Mouse (Mus musculus) G1E (cell line): Measurements from ENCODE around the gene Uap1. TPM values are rescaled to one million over a fixed set of nuclear protein-coding genes. Genes with fewer than 3 reads are reported as not detected.

ENCODE experiments used
- ATAC-seq: 2 replicates; pipeline ENCODE4 v1.8.0; 2016; ENCODE audit warnings: mild to moderate bottlenecking; ENCODE audit not compliant: insufficient number of reproducible peaks, poor library complexity, low FRiP score, severe bottlenecking; ENCODE audit errors: extremely low read depth
- DNase-seq: peaks from one replicate; pipeline ENCODE4 v3.0.0; 2012; ENCODE audit warnings: low spot score
- H3K27me3 ChIP-seq: 2 replicates; pipeline ENCODE4 v1.6.1; 2012; ENCODE audit warnings: mild to moderate bottlenecking, low read length, inconsistent platforms; ENCODE audit not compliant: insufficient read depth
- H3K36me3 ChIP-seq: replicated peaks from 2 replicates; pipeline ENCODE3; 2012; ENCODE audit warnings: mild to moderate bottlenecking, inconsistent platforms
- H3K4me1 ChIP-seq: 2 replicates; pipeline ENCODE4 v1.6.1; 2012; ENCODE audit warnings: low read depth, low read length, inconsistent platforms, mixed read lengths; ENCODE audit not compliant: insufficient read depth
- H3K4me3 ChIP-seq: 2 replicates; pipeline ENCODE4 v1.5.1; 2012; ENCODE audit warnings: low read depth, mild to moderate bottlenecking, inconsistent platforms, low read length, moderate library complexity, mixed read lengths
- H3K9me3 ChIP-seq: replicated peaks from 2 replicates; pipeline ENCODE4 v1.6.1; 2012; ENCODE audit warnings: inconsistent platforms
- CTCF ChIP-seq: IDR thresholded peaks from 2 replicates; pipeline ENCODE4 v1.5.1; 2012; ENCODE audit warnings: low read depth, low read length, inconsistent platforms, mixed read lengths
- GATA1 ChIP-seq: IDR thresholded peaks from 2 replicates; pipeline ENCODE4 v1.6.1; 2012; ENCODE audit warnings: borderline replicate concordance, low read length, inconsistent platforms, mixed read lengths
- GATA2 ChIP-seq: IDR thresholded peaks from 2 replicates; pipeline ENCODE4 v1.6.1; 2012; ENCODE audit warnings: low read depth, low read length, inconsistent platforms, borderline replicate concordance
- POLR2AphosphoS5 ChIP-seq: IDR thresholded peaks from 2 replicates; pipeline ENCODE4 v1.6.1; 2012; ENCODE audit warnings: low read depth, low read length, inconsistent platforms; ENCODE audit not compliant: insufficient replicate concordance
- TAL1 ChIP-seq: conservative IDR thresholded peaks from 2 replicates; pipeline ENCODE4 v1.6.1; 2012; ENCODE audit warnings: low read depth, low read length, inconsistent platforms, mixed read lengths
- polyA plus RNA-seq: library from polyadenylated mRNA; stranded (reverse); fragments of >175 nt; gene quantifications from 2 replicates; pipeline ENCODE4 v1.2.3, GENCODE M21; 2012
- total RNA-seq, 2 experiments: library from RNA; stranded (forward) in 1 of 2; stranded (reverse) in 1 of 2; fragments of 200-1000 nt in 1 of 2; fragments of >200 nt in 1 of 2; fragmentation: Nextera tagmentation in 1 of 2; gene quantifications; 2 replicates each; pipeline ENCODE4 v1.2.3; 2014 to 2017

Uap1 gene
- total and polyA plus RNA-seq, 3 experiments = 24.1 to 530 (median 171) TPM

GRCm38 (mm10) chr1:170173991-170174813, 555 bp downstream of the Uap1 start:
- no peak for TF ChIP-seq POLR2AphosphoS5
- TF ChIP-seq CTCF = no peak
- TF ChIP-seq TAL1 = no peak
- TF ChIP-seq GATA1 = no peak
- no peak for TF ChIP-seq GATA2

GRCm38 (mm10) chr1:170167781-170168180, 7.0 kb downstream of the Uap1 start:
- ATAC-seq = peak; percentile 80
- Histone ChIP-seq H3K4me1 (peaks cover 82% of the 10 kb centered on the region), H3K27me3 (no peaks in the 10 kb centered on the region), H3K4me3 (no peak overlapping the region), H3K9me3 (no peaks in the 10 kb centered on the region), H3K36me3 (peaks cover 73% of the 10 kb centered on the region)
- TF ChIP-seq GATA2 (no peak), CTCF (no peak), POLR2AphosphoS5 (no peak), GATA1 (no peak), TAL1 (0 out of 2 replicates have a peak, but pooled peaks have one; percentile 12)
- DNase-seq = peak; percentile 11

More at GRCm38 (mm10) chr1:170173991-170174813, 555 bp downstream of the Uap1 start:
- Histone ChIP-seq H3K27me3 (no peaks in the 10 kb centered on the region), H3K4me3 (peak overlapping the region; percentile 83), H3K36me3 (peaks cover 32% of the 10 kb centered on the region), H3K4me1 (peaks cover 61% of the 10 kb centered on the region), H3K9me3 (no peaks in the 10 kb centered on the region)
- no peak for DNase-seq
- no peak for ATAC-seq

- H3K27me3 ChIP-seq = no peaks in the 10 kb centered on the region
- peaks cover 74% of the 10 kb centered on the region for H3K36me3 ChIP-seq
- ATAC-seq (no peak), DNase-seq (no peak)
- TF ChIP-seq TAL1 = no peak
- no peak for TF ChIP-seq CTCF
- no peak for TF ChIP-seq GATA2
- TF ChIP-seq POLR2AphosphoS5 = no peak
- no peak for TF ChIP-seq GATA1
- H3K4me1 ChIP-seq = peaks cover 72% of the 10 kb centered on the region
- H3K9me3 ChIP-seq = no peaks in the 10 kb centered on the region
- no peak overlapping the region for H3K4me3 ChIP-seq
Measured at GRCm38 (mm10) chr1:170164913-170165312, 9.8 kb downstream of the Uap1 start.

GRCm38 (mm10) chr1:170164053-170164614, 10.6 kb downstream of the Uap1 start:
- H3K9me3 ChIP-seq = no peaks in the 10 kb centered on the region
- H3K36me3 ChIP-seq = peaks cover 78% of the 10 kb centered on the region
- TF ChIP-seq TAL1 = no peak
- no peak for TF ChIP-seq GATA2
- no peak for TF ChIP-seq GATA1
- TF ChIP-seq POLR2AphosphoS5 = no peak
- no peak for TF ChIP-seq CTCF
- no peak overlapping the region for H3K4me3 ChIP-seq
- DNase-seq = no peak
- ATAC-seq = no peak
- H3K27me3 ChIP-seq = no peaks in the 10 kb centered on the region
- peaks cover 66% of the 10 kb centered on the region for H3K4me1 ChIP-seq

- DNase-seq (no peak), ATAC-seq (peak; percentile 18)
- no peaks in the 10 kb centered on the region for H3K9me3 ChIP-seq
- H3K27me3 ChIP-seq = no peaks in the 10 kb centered on the region
- peaks cover 82% of the 10 kb centered on the region for H3K36me3 ChIP-seq
- H3K4me1 ChIP-seq = peaks cover 63% of the 10 kb centered on the region
- TF ChIP-seq CTCF = no peak
- no peak overlapping the region for H3K4me3 ChIP-seq
Measured at GRCm38 (mm10) chr1:170163398-170163943, 11.3 kb downstream of the Uap1 start.

GRCm38 (mm10) chr1:170161852-170162251, 12.9 kb downstream of the Uap1 start:
- DNase-seq = no peak
- TF ChIP-seq CTCF (no peak), GATA1 (no peak)
- Histone ChIP-seq H3K4me3 (no peak overlapping the region), H3K9me3 (no peaks in the 10 kb centered on the region), H3K27me3 (no peaks in the 10 kb centered on the region), H3K4me1 (peaks cover 49% of the 10 kb centered on the region), H3K36me3 (peaks cover 86% of the 10 kb centered on the region)
- ATAC-seq = no peak
